Mouse (Mus musculus) heart, adult 2 months (tissue): ENCODE measurements at regions not wholly inside any gene's neighbourhood (a gene's known extent, or its start where the extent isn't known, plus 50 kb on each side); places are given as distances from the start of the nearest gene placed in this dataset.
"Not testable (repeated sequence)": the region's sequence is repeated elsewhere in the genome, so short reads cannot be mapped to it uniquely, and the experiment has no call there.

ENCODE experiments used
- DNase-seq, 2 experiments: peaks; one replicate each; pipeline ENCODE4 v3.0.0; 2021
- H3K27ac ChIP-seq: fragments of 200-600 bp; 2 replicates; pipeline ENCODE4 v1.8.1; 2022
- H3K27me3 ChIP-seq: fragments of 200-500 bp; 2 replicates; pipeline ENCODE4 v1.6.1; 2012; ENCODE audit warnings: mild to moderate bottlenecking, low read length, inconsistent platforms, mixed read lengths; ENCODE audit not compliant: control insufficient read depth, insufficient read depth
- H3K36me3 ChIP-seq: fragments of 200-500 bp; 2 replicates; pipeline ENCODE4 v1.6.1; 2012; ENCODE audit warnings: low read length, inconsistent platforms; ENCODE audit not compliant: control insufficient read depth, insufficient read depth
- H3K4me1 ChIP-seq: fragments of 200-500 bp; 2 replicates; pipeline ENCODE4 v1.6.1; 2011; ENCODE audit warnings: low read length; ENCODE audit not compliant: control insufficient read depth, insufficient read depth
- H3K4me3 ChIP-seq: fragments of 200-600 bp; 2 replicates; pipeline ENCODE4 v1.8.1; 2022
- H3K79me2 ChIP-seq: fragments of 200-500 bp; replicated peaks from 2 replicates; pipeline ENCODE4 v1.6.1; 2012; ENCODE audit warnings: mild to moderate bottlenecking, inconsistent platforms, low read length, moderate library complexity, mixed read lengths; ENCODE audit not compliant: control insufficient read depth, insufficient read depth
- H3K9ac ChIP-seq: fragments of 200-500 bp; 2 replicates; pipeline ENCODE4 v1.6.1; 2012; ENCODE audit warnings: low read depth, mild to moderate bottlenecking, control low read depth, inconsistent platforms, low read length, mixed read lengths
- CTCF ChIP-seq: fragments of 200-600 bp; IDR thresholded peaks from 2 replicates; pipeline ENCODE4 v1.8.1; 2022; ENCODE audit warnings: antibody characterized with exemption, mild to moderate bottlenecking, moderate library complexity
- EP300 ChIP-seq: fragments of 200-500 bp; IDR thresholded peaks from 2 replicates; pipeline ENCODE4 v1.6.1; 2011; ENCODE audit warnings: low read depth, low read length, control low read depth; ENCODE audit not compliant: insufficient read depth
- POLR2A ChIP-seq: fragments of 200-500 bp; IDR thresholded peaks from 2 replicates; pipeline ENCODE4 v1.6.1; 2011; ENCODE audit warnings: mild to moderate bottlenecking, low read depth, low read length, control low read depth; ENCODE audit not compliant: insufficient read depth
- WGBS: fragments of 180-500 bp; shearing (Covaris S2); methylation state at CpG from one replicate; pipeline ENCODE4 v1.1.7; 2018; 5-methylcytosine and 5-hydroxymethylcytosine counted together
- intact Hi-C: fragments of 180-260 bp; cut with DNase I; formaldehyde crosslinking; loops from one replicate; pipeline ENCODE4 v1.15.1; 2025

DNA sequence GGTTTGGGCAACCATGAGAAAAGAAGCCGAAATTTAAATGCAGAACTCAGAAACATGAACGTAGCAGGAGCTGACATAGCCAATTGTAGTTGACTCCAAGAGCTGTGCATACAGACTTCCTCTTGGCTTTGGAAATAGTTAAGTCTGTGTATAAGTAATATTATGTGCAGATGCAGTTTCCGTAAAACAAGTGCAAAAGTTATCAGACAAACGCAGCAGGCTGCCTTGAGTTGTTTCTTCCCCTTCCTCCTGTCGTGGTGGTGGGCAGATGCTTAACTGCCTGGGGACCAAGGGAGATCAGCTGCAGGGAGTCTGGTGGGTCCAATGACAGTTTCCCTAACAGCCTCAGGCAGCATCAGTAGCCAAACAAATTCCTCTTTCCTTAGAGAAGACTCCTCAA, 153.3 kb downstream of the BC067074 start:
- no peak for DNase-seq

GRCm38 (mm10) chr13:113444481-113444880, 151.5 kb downstream of the BC067074 start:
- H3K4me3 ChIP-seq, H3K27me3 ChIP-seq, H3K79me2 ChIP-seq, H3K27ac ChIP-seq, H3K9ac ChIP-seq, intact Hi-C loops, H3K36me3 ChIP-seq, H3K4me1 ChIP-seq, DNase-seq: not testable (repeated sequence)
- WGBS, result 94% methylated on average over 2 of the region's 2 CpGs

More for the DNA sequence above, 153.3 kb downstream of the BC067074 start:
- 56% methylated on average over 5 of the region's 5 CpGs for WGBS
- Histone ChIP-seq H3K36me3 (no peaks in the 10 kb centered on the region), H3K4me3 (no peak overlapping the region), H3K79me2 (no peaks in the 10 kb centered on the region), H3K27ac (no peak overlapping the region), H3K4me1 (peaks cover 3% of the 10 kb centered on the region; the same call in 1 of the 2 replicates), H3K9ac (no peak overlapping the region), H3K27me3 (no peaks in the 10 kb centered on the region)
- intact Hi-C loops, result no loop called here
- TF ChIP-seq EP300 (no peak), CTCF (no peak), POLR2A (no peak)

GRCm38 (mm10) chr13:113443078-113443477, 150.1 kb downstream of the BC067074 start:
- peaks cover 3% of the 10 kb centered on the region; the same call in 1 of the 2 replicates for H3K4me1 ChIP-seq
- peak in 1 of 2 experiments; percentile 50 for DNase-seq
- H3K4me3 ChIP-seq, result no peak overlapping the region
- intact Hi-C loops, result no loop called here
- no peaks in the 10 kb centered on the region for H3K79me2 ChIP-seq
- no peak for TF ChIP-seq EP300
- no peak for TF ChIP-seq CTCF
- TF ChIP-seq POLR2A, result no peak
- no peaks in the 10 kb centered on the region for H3K36me3 ChIP-seq
- no peak overlapping the region for H3K9ac ChIP-seq
- no peaks in the 10 kb centered on the region for H3K27me3 ChIP-seq
- no peak overlapping the region for H3K27ac ChIP-seq
- 36% methylated on average over 8 of the region's 8 CpGs for WGBS

DNA sequence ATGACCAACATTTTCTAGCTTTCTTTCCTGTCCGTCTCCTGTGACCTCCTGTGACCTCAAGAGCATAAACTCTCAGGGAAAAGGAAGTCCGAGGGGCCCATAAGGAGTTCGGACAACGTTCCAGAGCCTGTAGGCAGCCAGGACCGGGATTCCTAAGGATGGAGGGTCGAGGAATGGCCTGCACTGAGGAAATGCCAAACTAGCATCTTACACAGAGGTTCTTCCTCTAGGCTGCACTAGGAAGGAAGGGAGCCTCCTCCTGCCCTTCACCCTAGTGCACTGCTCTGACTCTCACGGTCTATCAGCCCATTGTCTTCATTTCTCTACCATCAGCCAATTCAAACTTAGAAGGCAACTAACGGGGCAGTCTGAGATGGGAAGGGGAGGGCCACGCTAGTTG, 149.2 kb downstream of the BC067074 start:
- no peak overlapping the region for H3K27ac ChIP-seq
- DNase-seq, result no peak

DNA sequence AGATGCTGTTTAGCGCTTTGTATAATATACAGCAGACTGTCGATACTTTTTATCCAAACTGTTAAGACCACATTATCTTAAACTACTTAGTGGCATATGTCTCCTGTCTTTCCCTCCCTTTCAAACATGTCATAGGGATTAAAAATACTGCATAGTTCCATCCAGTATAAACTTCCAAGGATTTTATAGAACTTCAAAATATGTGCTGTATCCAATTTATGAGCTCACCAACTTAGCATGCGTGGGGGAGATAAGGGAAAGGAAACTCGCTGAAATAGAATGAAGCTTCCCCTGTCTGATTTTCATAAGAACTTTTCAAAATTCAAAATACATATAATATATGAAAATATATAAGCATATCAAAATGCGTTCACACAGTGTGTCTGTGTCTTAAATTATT, 147.2 kb downstream of the BC067074 start:
- no peak overlapping the region for H3K9ac ChIP-seq
- H3K27me3 ChIP-seq, result no peaks in the 10 kb centered on the region
- no peak overlapping the region for H3K27ac ChIP-seq
- 60% methylated on average over 5 of the region's 5 CpGs for whole genome bisulfite sequencing
- H3K4me1 ChIP-seq, result peaks cover 3% of the 10 kb centered on the region; the same call in 1 of the 2 replicates
- intact Hi-C loops, result no loop called here
- no peaks in the 10 kb centered on the region for H3K79me2 ChIP-seq
- no peak for DNase-seq
- H3K4me3 ChIP-seq, result no peak overlapping the region
- H3K36me3 ChIP-seq, result no peaks in the 10 kb centered on the region
- TF ChIP-seq EP300, result no peak
- TF ChIP-seq POLR2A, result no peak
- no peak for TF ChIP-seq CTCF

More for the DNA sequence above, 149.2 kb downstream of the BC067074 start:
- H3K9ac ChIP-seq, result no peak overlapping the region
- no peaks in the 10 kb centered on the region for H3K36me3 ChIP-seq
- WGBS, result 39% methylated on average over 9 of the region's 9 CpGs
- no peaks in the 10 kb centered on the region for H3K79me2 ChIP-seq
- H3K27me3 ChIP-seq, result no peaks in the 10 kb centered on the region
- no peak for TF ChIP-seq POLR2A
- no peak for TF ChIP-seq CTCF
- TF ChIP-seq EP300, result no peak
- intact Hi-C loops, result no loop called here
- peaks cover 3% of the 10 kb centered on the region; the same call in 1 of the 2 replicates for H3K4me1 ChIP-seq
- no peak overlapping the region for H3K4me3 ChIP-seq

- H3K4me1 ChIP-seq, result peaks cover 3% of the 10 kb centered on the region; the same call in 1 of the 2 replicates
- no peak for DNase-seq
- H3K9ac ChIP-seq, result no peak overlapping the region
- no peaks in the 10 kb centered on the region for H3K36me3 ChIP-seq
- TF ChIP-seq CTCF (no peak), POLR2A (no peak), EP300 (no peak)
- no peak overlapping the region for H3K4me3 ChIP-seq
- no peak overlapping the region for H3K27ac ChIP-seq
- H3K79me2 ChIP-seq, result no peaks in the 10 kb centered on the region
- intact Hi-C loops, result no loop called here
- WGBS, result 52% methylated on average over 7 of the region's 7 CpGs
- no peaks in the 10 kb centered on the region for H3K27me3 ChIP-seq
These were observed 146.6 kb downstream of the BC067074 start for GRCm38 (mm10) chr13:113439516-113439915.
